Mouse (Mus musculus) skeletal muscle tissue, adult 2 months (tissue): ENCODE measurements around the gene Ube2e3.

Experiments used
- DNase-seq: peaks from one replicate; pipeline ENCODE4 v3.0.0-alpha.2; 2012; ENCODE audit warnings: low read depth, low spot score

The Ube2e3 gene

GRCm38 (mm10) chr2:78867726-78868510 is at the start of gene Ube2e3:
TSS of gene Ube2e3 (plus strand) at chr2:78868124.
- no peak for DNase-seq

DNA sequence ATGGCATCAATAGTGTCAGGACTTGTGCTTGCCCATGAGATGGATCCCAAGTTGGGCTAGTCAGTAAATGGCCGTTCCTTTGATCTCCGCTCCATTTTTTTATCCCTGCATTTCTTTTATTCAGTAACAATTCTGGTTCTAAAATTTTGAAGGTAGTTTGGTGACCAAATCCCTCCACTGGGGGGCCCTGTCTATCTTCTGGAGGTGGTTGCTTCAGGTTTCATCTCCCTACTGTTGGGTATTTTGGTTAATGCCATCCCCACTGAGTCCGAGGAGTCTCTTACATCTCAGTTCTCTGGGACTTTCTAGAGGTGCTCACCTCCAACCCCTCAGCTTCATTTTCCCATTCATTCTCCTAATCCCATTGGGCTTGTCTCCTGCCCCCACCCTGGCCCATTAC is 38.0 kb upstream of the Ube2e3 start:
- DNase-seq = no peak

GRCm38 (mm10) chr2:78841494-78842224 is 26.3 kb upstream of the Ube2e3 start:
- DNase-seq = no peak

DNA sequence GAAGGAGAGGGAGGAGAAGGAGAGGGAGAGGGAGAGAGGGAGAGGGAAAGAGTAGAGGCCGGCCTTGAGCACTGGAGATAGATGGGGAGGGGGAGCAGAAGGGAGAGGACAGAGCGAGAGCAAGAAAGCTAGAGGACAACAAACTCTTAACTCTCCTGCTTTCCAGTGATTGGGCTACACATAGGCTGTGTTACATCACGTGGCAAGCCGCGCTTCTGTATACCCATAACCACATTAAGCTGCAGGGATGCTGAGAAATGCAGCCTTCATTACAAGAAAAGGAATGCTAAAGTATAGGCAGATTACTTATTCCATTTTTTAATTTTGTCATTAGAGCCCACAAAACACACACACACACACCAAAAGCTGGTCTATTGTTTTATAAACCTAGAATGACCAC is 23.6 kb upstream of the Ube2e3 start:
- DNase-seq = no peak

GRCm38 (mm10) chr2:78845274-78845673 is 22.6 kb upstream of the Ube2e3 start:
- DNase-seq = no peak

- DNase-seq = no peak
These were observed 22.2 kb upstream of the Ube2e3 start for GRCm38 (mm10) chr2:78845717-78846116.

DNA sequence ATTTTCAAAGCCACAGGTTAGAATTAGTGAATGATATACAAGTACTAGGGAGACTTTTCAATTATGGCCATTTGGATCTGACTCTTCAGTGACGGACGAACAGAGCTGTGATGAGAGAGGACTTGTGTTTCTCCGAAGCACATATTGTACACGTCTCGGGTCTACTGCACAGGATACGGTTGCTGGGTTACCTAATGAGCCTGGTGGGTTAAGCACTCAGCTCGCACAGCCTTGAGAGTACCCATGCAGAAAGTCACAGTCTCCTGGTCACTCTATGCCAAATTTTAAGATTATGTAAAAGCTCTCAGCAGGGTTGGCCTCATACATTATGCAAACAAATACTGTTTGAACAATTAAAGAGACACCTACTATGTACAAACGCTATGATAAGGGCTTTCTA is 13.6 kb upstream of the Ube2e3 start:
- no peak for DNase-seq

GRCm38 (mm10) chr2:78858628-78859027 is 9.3 kb upstream of the Ube2e3 start:
- no peak for DNase-seq

DNA sequence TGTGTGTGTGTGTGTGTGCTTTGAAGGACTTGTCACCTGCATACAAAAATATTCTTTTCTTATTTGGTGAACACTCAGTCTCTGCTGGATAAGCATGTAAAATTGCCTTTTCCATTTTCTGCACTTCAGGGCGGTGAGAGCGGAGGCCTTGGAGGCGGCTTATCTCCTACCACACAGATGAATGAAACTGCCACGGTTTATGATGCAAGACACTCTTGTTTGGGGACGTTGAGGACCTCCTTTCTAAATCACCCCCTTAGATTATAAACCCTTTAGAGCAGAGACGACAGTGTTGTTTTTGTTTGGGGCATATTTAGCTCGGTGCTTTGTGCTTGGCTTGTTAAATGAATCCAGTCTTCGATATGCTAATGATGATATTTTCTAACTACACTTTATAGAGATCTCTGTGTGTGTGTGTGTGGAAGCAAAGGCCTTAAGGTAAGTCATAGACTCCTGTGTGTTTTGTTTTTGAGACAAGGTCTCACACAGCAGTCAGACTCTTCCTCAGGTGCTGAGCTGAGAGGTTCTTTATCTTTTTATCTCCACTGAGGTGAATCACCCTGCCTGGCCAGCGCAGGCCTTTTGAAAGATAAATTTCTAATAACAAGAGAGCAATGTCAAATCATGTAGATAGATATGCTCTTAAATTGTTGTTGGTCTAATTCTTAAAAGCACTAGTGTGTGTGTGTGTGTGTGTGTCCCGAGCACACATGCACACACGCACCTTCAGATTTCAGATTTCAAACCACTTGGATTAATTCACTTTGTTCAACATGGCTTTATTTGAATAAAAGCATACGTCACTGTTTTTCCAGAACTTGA is 8.4 kb upstream of the Ube2e3 start:
- DNase-seq = no peak

DNA sequence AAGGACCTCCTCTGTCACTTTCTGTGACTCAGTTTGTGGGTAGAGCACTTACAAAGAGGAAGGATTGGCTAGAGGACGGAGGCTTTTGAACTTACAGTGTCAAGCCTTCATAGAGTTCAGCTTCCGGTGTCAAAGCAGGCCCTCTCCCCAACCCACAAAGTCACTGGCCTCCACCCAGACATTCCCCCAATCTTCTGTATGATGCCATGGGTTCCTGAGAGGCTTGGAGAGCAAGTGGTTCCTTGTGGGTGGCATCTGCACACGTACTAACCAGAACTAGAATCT is 7.9 kb upstream of the Ube2e3 start:
- no peak for DNase-seq

DNA sequence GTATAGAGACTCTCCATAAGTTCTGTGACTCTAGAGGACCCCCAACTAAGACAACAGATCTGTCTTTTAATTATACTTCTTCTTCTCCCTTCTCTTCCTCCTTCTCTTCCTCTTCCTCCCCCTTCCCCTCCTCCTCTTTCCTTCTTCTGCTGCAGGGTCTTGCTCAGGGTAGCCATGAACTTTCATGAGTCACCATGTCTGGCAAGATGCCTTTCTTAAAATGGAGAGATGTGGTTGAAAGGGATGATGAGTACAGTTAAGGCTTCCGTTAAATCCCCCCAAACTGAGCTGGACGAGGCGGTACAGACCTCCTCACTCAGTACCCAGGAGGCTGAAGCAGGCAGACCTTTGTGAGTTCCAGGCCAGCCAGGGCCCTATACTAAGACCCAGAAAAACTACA is 3.8 kb upstream of the Ube2e3 start:
- DNase-seq = no peak

DNA sequence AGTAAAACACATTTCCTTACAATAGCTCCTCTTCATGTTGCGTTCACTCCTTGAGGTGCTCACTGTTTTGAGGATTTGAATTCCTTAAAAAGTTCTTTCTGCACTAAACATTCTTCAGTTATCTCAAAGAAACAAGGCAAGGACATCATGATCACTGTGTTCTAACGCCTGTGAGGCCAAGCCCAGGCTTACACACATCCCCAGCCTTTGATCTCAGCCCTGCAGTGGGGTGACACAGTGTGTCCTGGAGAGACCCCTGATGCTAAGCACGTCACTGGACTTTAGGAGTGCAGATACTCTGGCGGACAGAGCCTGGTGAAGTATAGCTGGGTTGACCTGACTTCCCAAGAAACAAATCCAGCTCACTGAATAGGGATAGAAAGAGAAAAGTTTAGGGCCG is 3.1 kb upstream of the Ube2e3 start:
- DNase-seq = no peak

- DNase-seq = peak; percentile 49
These were observed 559 bp downstream of the Ube2e3 start for GRCm38 (mm10) chr2:78868511-78868854.

DNA sequence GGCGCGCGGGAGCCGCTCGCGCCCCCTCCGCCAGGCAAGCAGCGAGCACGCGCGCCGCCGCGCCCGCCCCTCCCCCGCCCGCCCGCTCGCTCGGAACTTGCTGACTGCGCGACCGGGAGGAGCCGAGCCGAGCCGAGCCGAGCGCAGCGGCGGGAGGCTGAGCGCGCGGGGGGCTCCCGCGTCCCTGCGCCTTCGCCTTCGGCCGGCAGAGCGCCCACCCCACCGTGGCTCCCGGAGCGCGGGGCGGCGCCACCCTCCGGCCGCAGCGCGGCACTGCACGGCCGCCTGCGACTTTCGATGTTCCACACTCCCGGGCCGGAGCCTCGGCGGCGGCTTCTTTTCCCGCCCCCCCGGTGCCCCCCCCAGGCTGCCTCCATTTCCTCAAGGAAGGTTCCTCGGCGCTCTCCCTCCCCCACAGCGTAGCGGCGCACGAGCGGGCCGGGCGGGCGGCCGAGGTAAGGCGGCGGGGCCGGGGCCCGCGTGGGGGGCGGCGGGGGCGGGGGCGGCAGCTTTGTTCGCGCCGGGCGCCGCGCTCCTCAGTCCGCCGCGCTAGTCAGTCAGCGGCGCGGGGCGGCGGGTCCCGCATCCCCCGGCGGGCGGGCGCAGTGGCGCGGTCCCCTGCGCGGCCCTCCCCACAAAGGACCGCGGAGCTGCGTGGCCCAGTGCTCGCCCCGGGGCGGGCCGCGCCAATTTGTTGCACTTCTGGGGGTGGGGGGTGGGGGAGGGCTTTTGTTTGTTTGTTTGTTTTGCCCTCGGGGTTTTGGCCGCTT is 1.2 kb downstream of the Ube2e3 start:
- peak; percentile 42 for DNase-seq

- no peak for DNase-seq
These were observed 2.0 kb downstream of the Ube2e3 start for GRCm38 (mm10) chr2:78869721-78870442.

DNA sequence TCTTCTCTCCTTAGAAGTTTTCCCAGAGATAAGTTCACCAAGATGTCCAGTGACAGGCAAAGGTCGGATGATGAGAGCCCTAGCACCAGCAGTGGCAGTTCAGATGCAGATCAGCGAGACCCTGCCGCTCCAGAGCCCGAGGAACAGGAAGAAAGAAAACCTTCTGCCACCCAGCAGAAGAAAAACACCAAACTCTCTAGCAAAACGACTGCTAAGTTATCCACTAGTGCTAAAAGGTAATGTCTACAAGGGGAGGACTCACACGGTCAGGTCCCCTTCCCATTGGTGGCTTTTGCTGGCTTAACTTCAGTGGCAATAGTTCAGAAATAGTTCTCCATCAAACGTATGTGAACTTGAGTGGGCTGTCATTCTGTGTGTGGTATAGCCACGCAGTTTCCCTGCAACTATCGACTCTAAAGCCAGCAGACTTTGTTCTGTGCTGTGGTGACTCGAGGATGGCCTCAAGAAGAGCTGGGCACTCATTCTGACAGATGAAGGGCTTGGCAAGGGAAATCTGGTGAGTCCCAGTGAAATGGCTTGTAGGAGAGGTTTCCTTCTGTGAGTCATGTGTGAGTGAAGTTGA is 2.6 kb downstream of the Ube2e3 start:
- no peak for DNase-seq

DNA sequence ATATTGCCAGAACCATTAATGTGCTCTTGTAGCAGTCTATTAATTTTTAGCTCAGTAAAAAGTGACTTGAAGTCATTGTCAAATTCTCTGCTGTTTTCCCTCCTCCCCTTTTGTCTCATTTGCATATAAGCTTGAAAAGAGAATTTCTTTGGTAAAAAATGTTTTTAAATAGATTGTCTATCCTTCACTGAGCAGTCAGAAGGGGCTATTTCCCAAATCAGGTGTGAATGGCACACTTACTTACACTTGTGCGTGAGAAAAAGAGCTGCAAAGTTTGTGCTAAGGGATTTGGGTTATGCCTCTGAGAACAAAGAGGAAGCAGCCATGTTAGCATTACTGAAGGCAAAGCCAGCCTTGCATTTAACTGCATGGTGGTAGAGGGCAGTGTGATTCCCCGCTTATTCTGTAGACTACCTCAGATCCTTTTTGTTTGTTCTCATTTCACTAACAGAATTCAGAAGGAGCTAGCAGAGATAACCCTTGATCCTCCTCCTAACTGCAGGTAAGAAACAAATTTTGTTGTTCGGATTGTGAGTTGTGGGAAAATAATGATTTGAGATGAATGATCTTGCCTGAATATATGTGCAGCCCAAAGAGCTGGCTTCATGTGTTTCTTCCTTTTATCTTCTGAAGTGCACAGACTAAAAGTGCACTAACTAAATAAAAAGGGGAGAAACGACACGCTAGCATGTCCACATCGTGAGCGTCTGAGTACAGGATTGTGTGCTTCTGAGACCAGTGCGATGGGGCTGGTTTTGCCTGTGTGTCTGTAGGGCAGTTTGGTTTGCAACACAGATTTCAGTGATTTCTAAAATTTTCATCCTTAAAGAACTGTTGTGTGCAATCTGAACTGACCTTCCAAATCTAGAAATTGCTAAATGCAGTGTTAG is 4.3 kb downstream of the Ube2e3 start:
- DNase-seq = no peak

GRCm38 (mm10) chr2:78873946-78874345 is 6.0 kb downstream of the Ube2e3 start:
- DNase-seq = no peak

DNA sequence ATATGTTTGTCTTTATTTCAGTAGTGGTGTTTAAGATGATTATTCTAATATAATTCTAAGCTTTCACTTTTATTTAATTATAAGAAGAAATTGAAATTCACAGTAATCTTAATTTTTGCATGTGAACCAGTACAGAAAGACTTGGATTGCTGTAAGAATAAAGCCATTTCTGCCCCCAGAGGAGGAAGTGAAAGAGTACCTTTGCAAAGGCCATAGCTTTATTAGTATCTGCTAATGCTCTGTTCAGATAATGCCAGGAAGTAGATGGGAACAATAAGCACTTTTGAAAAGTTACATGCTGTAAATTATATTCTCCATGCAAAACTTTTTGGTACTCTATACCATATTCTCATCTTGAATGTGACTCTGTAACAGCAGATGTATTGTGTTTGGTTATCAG is 8.1 kb downstream of the Ube2e3 start:
- no peak for DNase-seq

DNA sequence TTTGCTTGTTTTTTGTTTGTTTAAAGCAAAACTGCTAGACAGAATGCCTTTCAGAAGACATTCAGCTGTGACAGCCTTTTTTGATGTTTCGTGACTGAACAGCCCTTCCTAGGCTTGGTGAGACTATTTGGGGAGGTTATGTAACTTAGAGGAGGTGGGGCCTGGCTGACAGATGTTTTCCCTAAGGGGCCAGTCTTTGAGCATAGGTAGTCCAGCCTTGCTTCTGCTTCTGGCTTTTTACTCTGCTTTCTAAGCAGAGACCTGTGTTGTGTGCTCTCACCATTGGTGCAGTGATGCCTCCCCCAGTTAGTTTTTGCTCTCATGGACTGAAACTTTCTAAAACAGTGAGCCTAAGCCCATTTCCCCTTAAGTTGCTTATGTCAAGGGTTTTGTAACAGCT is 14.1 kb downstream of the Ube2e3 start:
- DNase-seq = no peak
